Mouse (Mus musculus): Measurements from ENCODE around the gene Cbfa2t3. TPM values are rescaled to one million over a fixed set of nuclear protein-coding genes. Genes with fewer than 3 reads are reported as not detected.
A peak's percentile ranks its signal among the peaks of the same experiment; 100 is the strongest.

Cbfa2t3 gene
- polyA plus RNA-seq, 1 experiment from 2014 or later = 5.9 TPM

GRCm38 (mm10) chr8:122665667-122666316 is 33.1 kb downstream of the Cbfa2t3 start:
- Histone ChIP-seq H3K4me3 (ENCODE audit: low read depth, low read length) (no peak overlapping the region), H3K27ac (ENCODE audit: low read depth, low read length) (no peak overlapping the region; the same call in 1 of the 2 replicates), H3K27me3 (replicated peaks; ENCODE audit: control insufficient read depth, insufficient read depth, low read length) (0 out of 2 replicates have a peak, but pooled peaks cover 4% of the 10 kb centered on the region), H3K4me2 (replicated peaks; ENCODE audit: low read depth) (no peak overlapping the region), H3K36me3 (ENCODE audit: control insufficient read depth, insufficient read depth) (no peaks in the 10 kb centered on the region), H3K4me1 (replicated peaks; ENCODE audit: control insufficient read depth, insufficient read depth, low read length) (no peaks in the 10 kb centered on the region), H3K9ac (ENCODE audit: low read depth, low read length) (no peak overlapping the region), H3K9me3 (ENCODE audit: control insufficient read depth) (no peaks in the 10 kb centered on the region)
- no peak for ATAC-seq
- TF ChIP-seq CTCF (IDR thresholded peaks at IDR 0.05; ENCODE audit: low read depth) = no peak
- WGBS = 72% methylated on average over 12 of the region's 14 CpGs

DNA sequence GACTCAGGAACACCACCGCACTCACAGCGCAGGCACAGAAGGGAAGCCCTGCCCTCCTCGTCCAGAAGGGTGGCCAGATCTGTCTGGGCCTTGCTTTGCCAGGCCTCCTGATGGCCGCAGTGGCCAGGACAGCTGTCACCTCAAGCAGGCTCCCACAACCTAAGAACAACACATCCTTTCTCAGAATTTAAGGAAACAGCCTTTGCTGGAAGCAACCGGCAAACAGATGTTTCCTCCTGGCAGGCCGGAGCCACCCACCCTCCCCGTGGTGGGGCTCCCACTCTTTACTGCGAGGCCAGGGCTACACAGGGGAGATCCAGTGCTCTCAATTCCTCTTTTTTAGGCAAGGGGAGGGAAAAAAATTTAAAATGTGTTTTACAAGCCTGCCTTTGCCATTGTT is 33.7 kb downstream of the Cbfa2t3 start:
- H3K36me3 ChIP-seq (ENCODE audit: control insufficient read depth, insufficient read depth) = no peaks in the 10 kb centered on the region
- no peak overlapping the region for H3K27ac ChIP-seq (ENCODE audit: low read depth, low read length)
- no peak for ATAC-seq
- H3K4me1 ChIP-seq (replicated peaks; ENCODE audit: control insufficient read depth, insufficient read depth, low read length) = no peaks in the 10 kb centered on the region
- no peaks in the 10 kb centered on the region for H3K9me3 ChIP-seq (ENCODE audit: control insufficient read depth)
- no peaks in the 10 kb centered on the region for H3K27me3 ChIP-seq (replicated peaks; ENCODE audit: control insufficient read depth, insufficient read depth, low read length)
- H3K4me2 ChIP-seq (replicated peaks; ENCODE audit: low read depth) = no peak overlapping the region
- no peak for TF ChIP-seq CTCF (IDR thresholded peaks at IDR 0.05; ENCODE audit: low read depth)
- no peak overlapping the region for H3K9ac ChIP-seq (ENCODE audit: low read depth, low read length)
- WGBS = 51% methylated on average over 8 of the region's 8 CpGs
- no peak overlapping the region for H3K4me3 ChIP-seq (ENCODE audit: low read depth, low read length)

- no peaks in the 10 kb centered on the region for H3K4me1 ChIP-seq (replicated peaks; ENCODE audit: control insufficient read depth, insufficient read depth, low read length)
- H3K9me3 ChIP-seq (ENCODE audit: control insufficient read depth) = no peaks in the 10 kb centered on the region
- H3K27me3 ChIP-seq (replicated peaks; ENCODE audit: control insufficient read depth, insufficient read depth, low read length) = no peaks in the 10 kb centered on the region
- WGBS = 68% methylated on average over 5 of the region's 5 CpGs
- no peak for ATAC-seq
- no peaks in the 10 kb centered on the region for H3K36me3 ChIP-seq (ENCODE audit: control insufficient read depth, insufficient read depth)
- H3K4me2 ChIP-seq (replicated peaks; ENCODE audit: low read depth) = no peak overlapping the region
- no peak overlapping the region for H3K9ac ChIP-seq (ENCODE audit: low read depth, low read length)
- TF ChIP-seq CTCF (IDR thresholded peaks at IDR 0.05; ENCODE audit: low read depth) = no peak
- H3K4me3 ChIP-seq (ENCODE audit: low read depth, low read length) = no peak overlapping the region
- no peak overlapping the region for H3K27ac ChIP-seq (ENCODE audit: low read depth, low read length)
These were observed 35.2 kb downstream of the Cbfa2t3 start for GRCm38 (mm10) chr8:122663670-122664069.

- H3K27ac ChIP-seq (ENCODE audit: low read depth, low read length) = no peak overlapping the region
- H3K4me1 ChIP-seq (replicated peaks; ENCODE audit: control insufficient read depth, insufficient read depth, low read length) = no peaks in the 10 kb centered on the region
These were observed 35.8 kb downstream of the Cbfa2t3 start for GRCm38 (mm10) chr8:122663106-122663505.

DNA sequence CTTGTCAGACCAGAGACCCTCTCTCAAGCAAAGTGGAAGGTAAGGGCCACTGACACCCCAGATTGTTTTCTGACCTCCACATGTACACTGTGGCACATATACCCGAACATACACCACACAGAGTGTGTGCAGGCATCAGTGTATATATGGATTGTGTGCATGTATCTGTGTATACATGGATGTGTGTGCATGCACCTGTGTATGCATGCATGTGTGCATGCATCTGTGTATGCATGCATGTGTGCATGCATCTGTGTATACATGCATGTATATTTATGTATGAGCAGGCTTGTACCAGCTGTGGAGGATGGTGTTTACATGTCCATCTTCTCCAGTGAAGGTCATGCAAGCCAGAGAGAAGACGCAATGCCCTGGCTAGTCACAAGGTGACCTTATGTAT is 37.0 kb downstream of the Cbfa2t3 start:
- Histone ChIP-seq H3K4me2 (replicated peaks; ENCODE audit: low read depth) (no peak overlapping the region), H3K4me1 (replicated peaks; ENCODE audit: control insufficient read depth, insufficient read depth, low read length) (no peaks in the 10 kb centered on the region), H3K4me3 (ENCODE audit: low read depth, low read length) (no peak overlapping the region), H3K27me3 (replicated peaks; ENCODE audit: control insufficient read depth, insufficient read depth, low read length) (no peaks in the 10 kb centered on the region), H3K9ac (ENCODE audit: low read depth, low read length) (no peak overlapping the region), H3K9me3 (ENCODE audit: control insufficient read depth) (no peaks in the 10 kb centered on the region), H3K27ac (ENCODE audit: low read depth, low read length) (no peak overlapping the region), H3K36me3 (ENCODE audit: control insufficient read depth, insufficient read depth) (no peaks in the 10 kb centered on the region; the same call in 1 of the 2 replicates)
- no peak for ATAC-seq
- TF ChIP-seq CTCF (IDR thresholded peaks at IDR 0.05; ENCODE audit: low read depth) = no peak
- 83% methylated on average over 2 of the region's 2 CpGs for WGBS

More at GRCm38 (mm10) chr8:122663106-122663505, 35.8 kb downstream of the Cbfa2t3 start:
- Histone ChIP-seq H3K9ac (ENCODE audit: low read depth, low read length) (no peak overlapping the region), H3K27me3 (replicated peaks; ENCODE audit: control insufficient read depth, insufficient read depth, low read length) (no peaks in the 10 kb centered on the region), H3K36me3 (ENCODE audit: control insufficient read depth, insufficient read depth) (no peaks in the 10 kb centered on the region; the same call in 1 of the 2 replicates), H3K4me3 (ENCODE audit: low read depth, low read length) (no peak overlapping the region), H3K4me2 (replicated peaks; ENCODE audit: low read depth) (no peak overlapping the region), H3K9me3 (ENCODE audit: control insufficient read depth) (no peaks in the 10 kb centered on the region)
- TF ChIP-seq CTCF (IDR thresholded peaks at IDR 0.05; ENCODE audit: low read depth) = no peak
- WGBS = 76% methylated on average over 3 of the region's 3 CpGs
- ATAC-seq = no peak

DNA sequence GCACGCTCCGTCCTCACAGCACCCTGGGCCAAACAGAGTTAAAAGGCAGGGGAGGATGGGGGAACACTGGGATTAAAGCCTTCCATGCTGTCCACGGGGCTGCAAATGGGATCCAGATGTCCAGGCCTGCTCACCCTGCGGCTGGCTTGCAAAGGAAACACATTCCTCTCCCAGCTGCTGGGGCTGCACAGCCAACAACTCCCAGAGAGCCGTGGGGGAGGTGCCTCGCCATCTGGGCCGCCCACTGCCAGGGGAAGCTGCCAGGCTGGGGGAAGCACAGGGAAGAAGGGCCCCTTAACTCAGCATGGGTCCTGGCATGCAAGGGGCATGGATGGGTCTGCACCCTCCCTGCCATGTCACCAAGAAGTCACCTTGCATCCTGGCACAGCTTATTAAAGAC is 37.8 kb downstream of the Cbfa2t3 start:
- H3K9ac ChIP-seq (ENCODE audit: low read depth, low read length) = no peak overlapping the region
- TF ChIP-seq CTCF (IDR thresholded peaks at IDR 0.05; ENCODE audit: low read depth) = no peak
- H3K4me2 ChIP-seq (replicated peaks; ENCODE audit: low read depth) = no peak overlapping the region
- no peaks in the 10 kb centered on the region for H3K27me3 ChIP-seq (replicated peaks; ENCODE audit: control insufficient read depth, insufficient read depth, low read length)
- no peak overlapping the region for H3K27ac ChIP-seq (ENCODE audit: low read depth, low read length)
- no peaks in the 10 kb centered on the region; the same call in 1 of the 2 replicates for H3K36me3 ChIP-seq (ENCODE audit: control insufficient read depth, insufficient read depth)
- ATAC-seq = peak; percentile 19; the same call in 1 of the 2 replicates
- no peaks in the 10 kb centered on the region for H3K4me1 ChIP-seq (replicated peaks; ENCODE audit: control insufficient read depth, insufficient read depth, low read length)
- no peaks in the 10 kb centered on the region for H3K9me3 ChIP-seq (ENCODE audit: control insufficient read depth)
- 57% methylated on average over 7 of the region's 7 CpGs for WGBS
- H3K4me3 ChIP-seq (ENCODE audit: low read depth, low read length) = no peak overlapping the region
